Mouse (Mus musculus) kidney, embryonic 16.5 days (tissue): ENCODE results near the gene Zpbp. TPM values are rescaled to one million over a fixed set of nuclear protein-coding genes. Genes with fewer than 3 reads are reported as not detected.

Experiments
- ATAC-seq: fragments of 200-750 bp; cut with Nextera tagmentation; 2 replicates; pipeline ENCODE4 v1.8.0; 2017; ENCODE audit warnings: moderate TSS enrichment; ENCODE audit not compliant: low FRiP score, low TSS enrichment
- H3K27ac ChIP-seq: fragments of 300-500 bp; sonication (generic); 2 replicates; pipeline ENCODE4 v1.5.1; 2014; ENCODE audit warnings: low read length
- H3K27me3 ChIP-seq: fragments of 300-500 bp; sonication (generic); 2 replicates; pipeline ENCODE4 v1.6.1; 2014; ENCODE audit warnings: low read length, control low read depth, mixed read lengths; ENCODE audit not compliant: insufficient read depth
- H3K36me3 ChIP-seq: fragments of 300-500 bp; sonication (generic); 2 replicates; pipeline ENCODE4 v1.6.1; 2014; ENCODE audit warnings: low read length, control low read depth, mixed read lengths; ENCODE audit not compliant: insufficient read depth
- H3K4me1 ChIP-seq: fragments of 300-500 bp; sonication (generic); 2 replicates; pipeline ENCODE4 v1.6.1; 2014; ENCODE audit warnings: low read length, control low read depth, mixed read lengths; ENCODE audit not compliant: insufficient read depth
- H3K4me2 ChIP-seq: fragments of 300-500 bp; sonication (generic); replicated peaks from 2 replicates; pipeline ENCODE4 v1.6.1; 2014; ENCODE audit warnings: low read depth, low read length
- H3K4me3 ChIP-seq: fragments of 300-500 bp; sonication (generic); 2 replicates; pipeline ENCODE4 v1.5.1; 2014; ENCODE audit warnings: mild to moderate bottlenecking, low read length
- H3K9ac ChIP-seq: fragments of 300-500 bp; sonication (generic); replicated peaks from 2 replicates; pipeline ENCODE4 v1.6.1; 2014; ENCODE audit warnings: low read length
- H3K9me3 ChIP-seq: fragments of 300-500 bp; sonication (generic); 2 replicates; pipeline ENCODE4 v1.6.1; 2016; ENCODE audit warnings: low read length, control low read depth
- WGBS: fragments of 180-500 bp; shearing (Covaris S2); extraction: QIAGEN DNeasy Blood & Tissue Kit; methylation state at CpG from one replicate; pipeline ENCODE4 v1.1.7; 2014; 5-methylcytosine and 5-hydroxymethylcytosine counted together
- polyA plus RNA-seq: library from polyadenylated mRNA; unstranded; fragments of >200 nt; fragmentation: Nextera tagmentation; extraction: Ambion mirVana; gene quantifications from 2 replicates; pipeline ENCODE4 v1.2.1, GENCODE M21; 2015

Gene Zpbp
- polyA plus RNA-seq = 0.63 and 0.77 TPM in 2 replicates

- H3K9ac ChIP-seq = peak within 1 kb of the TSS; percentile 78
- WGBS = 2% methylated on average over 66 of the region's 66 CpGs
- peak; percentile 97 for ATAC-seq
- no peaks in the 10 kb centered on the region for H3K9me3 ChIP-seq
- no peaks in the 10 kb centered on the region for H3K27me3 ChIP-seq
- H3K36me3 ChIP-seq = no peaks in the 10 kb centered on the region
- H3K4me3 ChIP-seq = peak within 1 kb of the TSS; percentile 71
- peak within 1 kb of the TSS; percentile 73 for H3K27ac ChIP-seq
- H3K4me1 ChIP-seq = peaks cover 3% of the 10 kb centered on the region; the same call in 1 of the 2 replicates
- H3K4me2 ChIP-seq = peak within 1 kb of the TSS; percentile 70
Observed at GRCm38 (mm10) chr11:11461635-11462560, at the start of gene Zpbp, which contains the start of gene Spata48. TSS of gene Zpbp (minus strand) at chr11:11462408. TSS of gene Spata48 (plus strand) at chr11:11462094.

GRCm38 (mm10) chr11:11509413-11509812 is 47.2 kb upstream of the Zpbp start:
- H3K27me3 ChIP-seq = no peaks in the 10 kb centered on the region
- WGBS = 23% methylated on average over 2 of the region's 2 CpGs

DNA sequence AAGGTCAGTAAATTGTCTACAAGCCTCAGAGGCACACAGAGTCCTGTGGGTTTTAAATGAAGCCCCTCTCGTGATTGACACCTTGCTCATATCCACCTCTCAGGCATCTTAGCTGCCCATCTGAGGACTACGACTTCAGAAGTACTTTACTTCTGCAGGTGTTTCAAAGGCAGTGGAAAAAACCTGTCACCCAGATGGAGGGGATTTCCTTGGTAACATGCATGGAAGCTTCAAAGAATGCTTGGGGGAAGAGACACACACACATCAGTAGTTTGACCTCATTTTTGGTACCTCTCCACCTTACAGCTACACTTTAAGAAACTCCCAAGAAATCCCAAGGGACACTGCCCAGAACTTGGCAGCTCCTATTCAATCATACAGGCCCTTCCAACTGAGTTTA is 44.0 kb upstream of the Zpbp start:
- no peak overlapping the region for H3K4me3 ChIP-seq
- 79% methylated on average over 2 of the region's 2 CpGs for WGBS
- ATAC-seq = no peak

More at GRCm38 (mm10) chr11:11509413-11509812, 47.2 kb upstream of the Zpbp start:
- ATAC-seq = 0 out of 2 replicates have a peak, but pooled peaks have one; percentile 57
- H3K4me3 ChIP-seq = no peak overlapping the region
- no peaks in the 10 kb centered on the region for H3K9me3 ChIP-seq
- no peaks in the 10 kb centered on the region for H3K36me3 ChIP-seq
- H3K9ac ChIP-seq = no peak overlapping the region
- no peak overlapping the region for H3K27ac ChIP-seq
- H3K4me2 ChIP-seq = no peak overlapping the region
- H3K4me1 ChIP-seq = no peaks in the 10 kb centered on the region

DNA sequence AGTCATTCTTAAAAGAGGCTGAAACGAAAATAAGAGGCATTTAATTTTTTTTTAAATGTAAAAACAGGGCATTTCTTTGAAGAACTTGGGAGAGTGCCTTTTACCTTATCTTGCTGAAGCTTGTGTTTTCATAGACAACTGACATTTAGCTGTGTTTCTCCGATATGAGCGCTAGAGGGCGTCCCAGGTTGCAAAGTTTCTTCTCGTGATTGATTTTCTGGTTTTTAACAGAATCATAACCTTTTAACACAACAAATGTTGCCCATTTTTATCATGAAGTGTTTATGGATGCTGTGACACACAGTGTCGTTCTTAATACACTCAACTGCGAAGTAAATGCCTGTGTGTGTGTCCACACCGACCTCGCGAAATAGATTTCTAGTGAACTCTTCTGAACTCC is 37.7 kb upstream of the Zpbp start:
- no peaks in the 10 kb centered on the region for H3K36me3 ChIP-seq
- H3K4me3 ChIP-seq = no peak overlapping the region
- ATAC-seq = no peak
- H3K4me2 ChIP-seq = no peak overlapping the region
- H3K9ac ChIP-seq = no peak overlapping the region
- H3K27me3 ChIP-seq = no peaks in the 10 kb centered on the region
- H3K27ac ChIP-seq = no peak overlapping the region
- H3K9me3 ChIP-seq = no peaks in the 10 kb centered on the region
- H3K4me1 ChIP-seq = no peaks in the 10 kb centered on the region
- WGBS = 25% methylated on average over 10 of the region's 10 CpGs

More for the DNA sequence above, 44.0 kb upstream of the Zpbp start:
- Histone ChIP-seq H3K9ac (no peak overlapping the region), H3K4me1 (no peaks in the 10 kb centered on the region), H3K9me3 (no peaks in the 10 kb centered on the region), H3K36me3 (no peaks in the 10 kb centered on the region), H3K27ac (no peak overlapping the region), H3K4me2 (no peak overlapping the region), H3K27me3 (no peaks in the 10 kb centered on the region)

DNA sequence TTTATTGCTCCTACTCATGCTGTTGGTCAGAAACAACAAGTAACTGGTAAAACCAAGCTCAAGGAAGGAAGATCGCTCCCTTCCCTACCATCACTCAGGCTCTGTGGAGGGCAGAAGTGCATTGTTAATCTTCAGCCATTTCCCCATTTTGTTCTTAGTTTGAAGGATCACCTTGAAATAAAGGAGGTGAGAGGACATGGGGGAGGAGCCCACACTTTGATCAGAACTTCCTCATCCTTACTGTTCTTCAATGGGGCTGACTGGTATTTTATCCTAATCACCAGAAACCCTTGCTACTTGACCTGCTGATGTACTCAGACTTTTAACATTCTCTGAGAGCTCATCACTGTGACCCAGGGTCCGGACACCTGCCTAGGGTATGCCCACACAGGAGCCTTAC is 33.5 kb upstream of the Zpbp start:
- no peak overlapping the region for H3K9ac ChIP-seq
- H3K4me2 ChIP-seq = no peak overlapping the region
- no peaks in the 10 kb centered on the region for H3K4me1 ChIP-seq
- no peak for ATAC-seq
- 83% methylated on average over 2 of the region's 2 CpGs for WGBS
- H3K27ac ChIP-seq = no peak overlapping the region
- H3K36me3 ChIP-seq = no peaks in the 10 kb centered on the region
- no peaks in the 10 kb centered on the region for H3K9me3 ChIP-seq
- no peaks in the 10 kb centered on the region for H3K27me3 ChIP-seq
- H3K4me3 ChIP-seq = no peak overlapping the region

DNA sequence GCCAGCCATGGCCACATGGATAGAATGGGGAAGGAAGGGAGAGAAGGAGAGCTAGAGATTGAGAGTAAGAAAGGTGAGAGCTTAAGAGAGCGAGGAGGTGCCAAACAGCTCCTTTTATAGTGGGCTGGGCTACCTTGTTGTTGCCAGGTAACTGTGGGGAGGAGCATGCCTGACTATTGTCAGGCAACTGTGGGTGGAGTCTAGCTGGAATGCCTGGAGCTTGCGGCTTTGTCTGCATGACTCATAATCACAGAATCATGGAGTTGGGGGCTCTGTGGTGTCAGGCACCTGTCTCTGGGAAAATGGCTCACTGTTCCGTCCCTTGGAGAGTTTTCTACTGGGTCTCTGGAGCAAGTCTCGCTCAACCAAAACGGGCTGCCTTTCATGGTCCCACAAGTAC is 29.8 kb upstream of the Zpbp start:
- H3K4me3 ChIP-seq = no peak overlapping the region
- H3K4me1 ChIP-seq = no peaks in the 10 kb centered on the region
- H3K4me2 ChIP-seq = no peak overlapping the region
- no peak overlapping the region for H3K27ac ChIP-seq
- no peaks in the 10 kb centered on the region for H3K36me3 ChIP-seq
- no peak for ATAC-seq
- 67% methylated on average over 5 of the region's 5 CpGs for WGBS
- no peak overlapping the region for H3K9ac ChIP-seq
- H3K27me3 ChIP-seq = no peaks in the 10 kb centered on the region
- no peaks in the 10 kb centered on the region for H3K9me3 ChIP-seq

- Histone ChIP-seq H3K27me3 (no peaks in the 10 kb centered on the region), H3K4me2 (no peak overlapping the region), H3K27ac (no peak overlapping the region), H3K9me3 (no peaks in the 10 kb centered on the region), H3K9ac (no peak overlapping the region), H3K4me1 (no peaks in the 10 kb centered on the region), H3K36me3 (no peaks in the 10 kb centered on the region), H3K4me3 (no peak overlapping the region)
- WGBS = 47% methylated on average over 8 of the region's 8 CpGs
- ATAC-seq = no peak
Observed at GRCm38 (mm10) chr11:11484378-11484777, 22.2 kb upstream of the Zpbp start.

DNA sequence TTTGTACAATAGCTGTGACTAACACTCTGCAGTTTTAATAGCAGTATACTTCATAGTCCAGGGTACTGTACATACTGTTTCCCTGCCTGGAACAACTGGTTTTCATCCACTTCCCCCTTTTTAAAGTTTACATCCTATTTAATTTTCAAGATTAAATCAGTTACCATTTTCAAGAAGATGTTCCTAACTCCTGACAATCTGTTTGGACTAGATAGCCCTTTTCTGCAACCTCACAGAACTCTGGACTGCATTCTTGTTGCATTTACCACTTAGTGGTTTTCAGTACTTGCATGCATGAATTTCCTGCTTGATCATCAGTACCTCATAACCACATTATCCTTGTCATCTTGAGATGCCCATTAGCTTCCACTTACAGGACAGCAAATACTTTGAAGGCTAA is 6.7 kb upstream of the Zpbp start:
- Histone ChIP-seq H3K4me3 (no peak overlapping the region), H3K27me3 (no peaks in the 10 kb centered on the region), H3K4me1 (no peaks in the 10 kb centered on the region), H3K27ac (no peak overlapping the region), H3K36me3 (no peaks in the 10 kb centered on the region), H3K9me3 (no peaks in the 10 kb centered on the region), H3K4me2 (no peak overlapping the region), H3K9ac (no peak overlapping the region)
- no peak for ATAC-seq

DNA sequence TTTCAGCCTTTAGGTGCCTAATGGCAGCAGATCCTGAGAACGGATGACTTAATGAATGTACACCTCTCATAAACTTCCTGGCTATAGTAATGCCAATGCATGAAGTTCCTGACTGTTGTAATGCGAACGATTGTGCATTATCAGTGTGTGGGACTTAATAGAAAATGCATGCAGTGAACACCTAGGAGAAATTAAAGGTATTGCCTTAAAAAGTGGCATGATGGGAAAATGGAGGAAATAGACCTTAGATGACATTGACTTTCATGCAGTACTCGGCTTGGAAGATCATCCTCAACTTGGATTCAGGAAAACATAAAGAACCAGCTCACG is 318 bp upstream of the Zpbp start:
- no peak for ATAC-seq
- no peak overlapping the region for H3K27ac ChIP-seq
- peak overlapping the region; percentile 78 for H3K9ac ChIP-seq
- H3K27me3 ChIP-seq = no peaks in the 10 kb centered on the region
- H3K4me3 ChIP-seq = peak overlapping the region; percentile 71
- 83% methylated on average over 5 of the region's 5 CpGs for WGBS
- no peaks in the 10 kb centered on the region for H3K9me3 ChIP-seq
- H3K4me2 ChIP-seq = peak overlapping the region; percentile 70
- peaks cover 3% of the 10 kb centered on the region; the same call in 1 of the 2 replicates for H3K4me1 ChIP-seq
- no peaks in the 10 kb centered on the region for H3K36me3 ChIP-seq

GRCm38 (mm10) chr11:11455037-11455436 is 7.2 kb downstream of the Zpbp start:
- no peaks in the 10 kb centered on the region for H3K27me3 ChIP-seq
- H3K4me3 ChIP-seq = no peak overlapping the region
- H3K4me1 ChIP-seq = no peaks in the 10 kb centered on the region
- no peaks in the 10 kb centered on the region for H3K9me3 ChIP-seq
- no peak for ATAC-seq
- no peak overlapping the region for H3K4me2 ChIP-seq
- no peaks in the 10 kb centered on the region for H3K36me3 ChIP-seq
- no peak overlapping the region for H3K9ac ChIP-seq
- 26% methylated on average over 2 of the region's 2 CpGs for WGBS
- H3K27ac ChIP-seq = no peak overlapping the region
